Mouse (Mus musculus) neural tube, embryonic 12.5 days (tissue): ENCODE measurements at regions not wholly inside any gene's neighbourhood (a gene's known extent, or its start where the extent isn't known, plus 50 kb on each side); places are given as distances from the start of the nearest gene placed in this dataset.

ENCODE experiments used
- ATAC-seq: fragments of 200-750 bp; cut with Nextera tagmentation; 2 replicates; pipeline ENCODE4 v1.8.0; 2017; ENCODE audit warnings: low read depth, mild to moderate bottlenecking, moderate TSS enrichment, moderate library complexity; ENCODE audit not compliant: low FRiP score
- H3K27ac ChIP-seq: fragments of 300-500 bp; sonication (generic); 2 replicates; pipeline ENCODE4 v1.5.1; 2016
- H3K27me3 ChIP-seq: fragments of 300-500 bp; sonication (generic); replicated peaks from 2 replicates; pipeline ENCODE4 v1.6.1; 2016; ENCODE audit warnings: mild to moderate bottlenecking
- H3K36me3 ChIP-seq: fragments of 300-500 bp; sonication (generic); 2 replicates; pipeline ENCODE4 v1.6.1; 2016; ENCODE audit warnings: mild to moderate bottlenecking
- H3K4me1 ChIP-seq: fragments of 300-500 bp; sonication (generic); 2 replicates; pipeline ENCODE4 v1.6.1; 2016
- H3K4me2 ChIP-seq: fragments of 300-500 bp; sonication (generic); replicated peaks from 2 replicates; pipeline ENCODE4 v1.6.1; 2016; ENCODE audit warnings: mild to moderate bottlenecking
- H3K4me3 ChIP-seq: fragments of 300-500 bp; sonication (generic); 2 replicates; pipeline ENCODE4 v1.5.1; 2016
- H3K9ac ChIP-seq: fragments of 300-500 bp; sonication (generic); 2 replicates; pipeline ENCODE4 v1.6.1; 2016; ENCODE audit warnings: mild to moderate bottlenecking
- H3K9me3 ChIP-seq: fragments of 300-500 bp; sonication (generic); 2 replicates; pipeline ENCODE4 v1.6.1; 2016; ENCODE audit warnings: mild to moderate bottlenecking
- WGBS: fragments of 180-500 bp; shearing (Covaris S2); methylation state at CpG from one replicate; pipeline ENCODE4 v1.1.7; 2016; 5-methylcytosine and 5-hydroxymethylcytosine counted together

DNA sequence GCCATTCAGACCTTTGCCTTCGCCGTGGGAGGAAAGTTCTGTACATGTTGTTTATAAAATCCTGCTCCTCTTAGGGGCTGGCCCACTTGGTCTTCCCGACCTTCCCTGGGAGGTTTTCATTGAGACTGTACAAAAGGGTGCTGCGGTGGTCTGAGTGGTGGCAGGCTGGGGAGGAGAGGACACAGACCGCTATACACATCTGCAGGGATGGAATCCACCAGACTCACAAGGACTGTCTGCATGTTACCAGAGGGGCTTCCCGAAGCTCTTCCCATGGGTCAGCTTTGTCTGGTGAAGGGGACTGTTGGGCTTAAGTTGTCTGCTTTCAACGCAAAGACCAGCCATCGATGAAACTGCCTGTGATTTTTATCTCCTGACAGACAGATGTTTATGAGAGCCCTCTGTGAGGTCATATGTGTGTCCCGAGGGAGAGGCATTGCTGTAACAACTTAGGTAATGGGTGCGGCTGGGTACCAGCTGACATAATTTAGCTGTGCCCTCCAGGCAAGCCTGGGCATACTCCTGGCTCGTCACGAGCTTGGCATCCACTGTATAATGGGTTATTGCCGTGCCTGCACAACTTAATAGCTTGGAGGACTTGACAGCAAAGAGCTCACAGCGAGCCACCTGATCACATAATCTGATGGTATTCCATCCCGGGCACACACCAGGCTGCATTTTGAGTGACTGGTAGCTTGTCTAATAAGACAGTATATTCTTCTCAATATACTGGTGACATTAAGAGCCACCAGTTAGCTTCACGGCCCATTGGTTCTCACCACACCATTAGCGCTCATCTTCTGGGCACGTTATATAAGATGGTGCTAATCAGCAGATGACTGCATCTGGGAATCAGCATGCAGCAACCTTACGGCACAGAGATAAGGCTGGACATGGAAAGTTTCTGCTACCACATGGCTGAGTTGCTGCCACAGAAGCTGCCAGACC, 128.7 kb downstream of the Ptger3 start:
- H3K4me3 ChIP-seq = no peak overlapping the region
- H3K9ac ChIP-seq = no peak overlapping the region
- no peaks in the 10 kb centered on the region for H3K36me3 ChIP-seq
- peak; percentile 80 for ATAC-seq
- H3K27ac ChIP-seq = no peak overlapping the region
- H3K4me2 ChIP-seq = no peak overlapping the region
- no peaks in the 10 kb centered on the region for H3K4me1 ChIP-seq
- H3K27me3 ChIP-seq = no peaks in the 10 kb centered on the region
- no peaks in the 10 kb centered on the region for H3K9me3 ChIP-seq
- WGBS = 81% methylated on average over 19 of the region's 19 CpGs
